Mouse (Mus musculus): Measurements from ENCODE around the gene Smg6. TPM values are rescaled to one million over a fixed set of nuclear protein-coding genes. Genes with fewer than 3 reads are reported as not detected.

Smg6 gene
- polyA plus RNA-seq, 1 experiment from 2014 or later = 17.8 TPM

GRCm38 (mm10) chr11:75118141-75118540, 192.5 kb downstream of the Smg6 start:
- H3K9me3 ChIP-seq (replicated peaks) = no peaks in the 10 kb centered on the region
- DNase-seq (ENCODE audit: low spot score) = no peak
- H3K36me3 ChIP-seq = peaks cover 3% of the 10 kb centered on the region; the same call in 1 of the 2 replicates
- H3K4me1 ChIP-seq = peaks cover 3% of the 10 kb centered on the region; the same call in 1 of the 2 replicates
- whole genome bisulfite sequencing = 97% methylated on average over 2 of the region's 2 CpGs
- H3K27me3 ChIP-seq (ENCODE audit: low read depth, poor library complexity, severe bottlenecking) = no peaks in the 10 kb centered on the region
- no peak overlapping the region for H3K27ac ChIP-seq (replicated peaks)
- no peak overlapping the region for H3K4me3 ChIP-seq

GRCm38 (mm10) chr11:75119298-75119697, 193.7 kb downstream of the Smg6 start:
- Histone ChIP-seq H3K27me3 (ENCODE audit: low read depth, poor library complexity, severe bottlenecking) (no peaks in the 10 kb centered on the region), H3K9me3 (replicated peaks) (no peaks in the 10 kb centered on the region), H3K4me1 (peaks cover 3% of the 10 kb centered on the region; the same call in 1 of the 2 replicates), H3K36me3 (peaks cover 3% of the 10 kb centered on the region; the same call in 1 of the 2 replicates), H3K4me3 (no peak overlapping the region), H3K27ac (replicated peaks) (no peak overlapping the region)
- WGBS = 87% methylated on average over 2 of the region's 2 CpGs
- DNase-seq (ENCODE audit: low spot score) = no peak

GRCm38 (mm10) chr11:75119841-75120240, 194.2 kb downstream of the Smg6 start:
- WGBS = 82% methylated on average over 3 of the region's 3 CpGs
- Histone ChIP-seq H3K36me3 (peaks cover 3% of the 10 kb centered on the region; the same call in 1 of the 2 replicates), H3K9me3 (replicated peaks) (no peaks in the 10 kb centered on the region), H3K4me1 (peaks cover 3% of the 10 kb centered on the region; the same call in 1 of the 2 replicates), H3K27ac (replicated peaks) (no peak overlapping the region), H3K4me3 (no peak overlapping the region), H3K27me3 (ENCODE audit: low read depth, poor library complexity, severe bottlenecking) (no peaks in the 10 kb centered on the region)
- DNase-seq (ENCODE audit: low spot score) = no peak

GRCm38 (mm10) chr11:75121348-75121747, 195.7 kb downstream of the Smg6 start:
- Histone ChIP-seq H3K4me3 (no peak overlapping the region), H3K27ac (replicated peaks) (no peak overlapping the region), H3K27me3 (ENCODE audit: low read depth, poor library complexity, severe bottlenecking) (no peaks in the 10 kb centered on the region), H3K4me1 (peaks cover 3% of the 10 kb centered on the region; the same call in 1 of the 2 replicates), H3K9me3 (replicated peaks) (no peaks in the 10 kb centered on the region), H3K36me3 (peaks cover 3% of the 10 kb centered on the region; the same call in 1 of the 2 replicates)
- WGBS = 91% methylated on average over 1 of the region's 1 CpGs
- no peak for DNase-seq (ENCODE audit: low spot score)

- no peak for DNase-seq (ENCODE audit: low spot score)
Measured at GRCm38 (mm10) chr11:75124406-75124805, 198.8 kb downstream of the Smg6 start.

GRCm38 (mm10) chr11:75126384-75126783, 200.8 kb downstream of the Smg6 start:
- H3K27me3 ChIP-seq (ENCODE audit: low read depth, poor library complexity, severe bottlenecking) = no peaks in the 10 kb centered on the region
- no peak overlapping the region for H3K27ac ChIP-seq (replicated peaks)
- H3K4me3 ChIP-seq = no peak overlapping the region
- 93% methylated on average over 3 of the region's 3 CpGs for WGBS
- no peaks in the 10 kb centered on the region for H3K9me3 ChIP-seq (replicated peaks)
- DNase-seq (ENCODE audit: low spot score) = no peak
- no peaks in the 10 kb centered on the region for H3K4me1 ChIP-seq
- H3K36me3 ChIP-seq = no peaks in the 10 kb centered on the region

More at GRCm38 (mm10) chr11:75124406-75124805, 198.8 kb downstream of the Smg6 start:
- Histone ChIP-seq H3K27ac (replicated peaks) (no peak overlapping the region), H3K27me3 (ENCODE audit: low read depth, poor library complexity, severe bottlenecking) (no peaks in the 10 kb centered on the region), H3K36me3 (peaks cover 3% of the 10 kb centered on the region; the same call in 1 of the 2 replicates), H3K9me3 (replicated peaks) (no peaks in the 10 kb centered on the region), H3K4me3 (no peak overlapping the region), H3K4me1 (no peaks in the 10 kb centered on the region)
- WGBS = 99% methylated on average over 2 of the region's 2 CpGs

GRCm38 (mm10) chr11:75129481-75129880, 203.9 kb downstream of the Smg6 start:
- 0 out of 2 replicates have a peak, but pooled peaks cover 3% of the 10 kb centered on the region for H3K4me1 ChIP-seq
- H3K4me3 ChIP-seq = no peak overlapping the region
- no peak overlapping the region for H3K27ac ChIP-seq (replicated peaks)
- DNase-seq (ENCODE audit: low spot score) = no peak
- H3K27me3 ChIP-seq (ENCODE audit: low read depth, poor library complexity, severe bottlenecking) = no peaks in the 10 kb centered on the region
- H3K36me3 ChIP-seq = no peaks in the 10 kb centered on the region
- 95% methylated on average over 6 of the region's 6 CpGs for WGBS
- no peaks in the 10 kb centered on the region for H3K9me3 ChIP-seq (replicated peaks)

- no peak overlapping the region for H3K27ac ChIP-seq (replicated peaks)
- no peak for DNase-seq (ENCODE audit: low spot score)
- no peaks in the 10 kb centered on the region for H3K9me3 ChIP-seq (replicated peaks)
- 91% methylated on average over 4 of the region's 4 CpGs for WGBS
- no peaks in the 10 kb centered on the region for H3K36me3 ChIP-seq
- H3K4me3 ChIP-seq = no peak overlapping the region
- H3K4me1 ChIP-seq = 0 out of 2 replicates have a peak, but pooled peaks cover 3% of the 10 kb centered on the region
- no peaks in the 10 kb centered on the region for H3K27me3 ChIP-seq (ENCODE audit: low read depth, poor library complexity, severe bottlenecking)
Measured at GRCm38 (mm10) chr11:75131300-75131699, 205.7 kb downstream of the Smg6 start.

GRCm38 (mm10) chr11:75132278-75132677, 206.7 kb downstream of the Smg6 start:
- no peak overlapping the region for H3K27ac ChIP-seq (replicated peaks)
- 91% methylated on average over 5 of the region's 5 CpGs for WGBS
- H3K4me3 ChIP-seq = no peak overlapping the region
- H3K36me3 ChIP-seq = no peaks in the 10 kb centered on the region
- H3K9me3 ChIP-seq (replicated peaks) = no peaks in the 10 kb centered on the region
- no peak for DNase-seq (ENCODE audit: low spot score)
- no peaks in the 10 kb centered on the region for H3K27me3 ChIP-seq (ENCODE audit: low read depth, poor library complexity, severe bottlenecking)
- 0 out of 2 replicates have a peak, but pooled peaks cover 3% of the 10 kb centered on the region for H3K4me1 ChIP-seq

GRCm38 (mm10) chr11:75133391-75133790, 207.8 kb downstream of the Smg6 start:
- DNase-seq (ENCODE audit: low spot score) = no peak
- H3K36me3 ChIP-seq = peaks cover 3% of the 10 kb centered on the region; the same call in 1 of the 2 replicates
- H3K4me1 ChIP-seq = 0 out of 2 replicates have a peak, but pooled peaks cover 3% of the 10 kb centered on the region
- no peaks in the 10 kb centered on the region for H3K27me3 ChIP-seq (ENCODE audit: low read depth, poor library complexity, severe bottlenecking)
- 94% methylated on average over 5 of the region's 5 CpGs for WGBS
- H3K4me3 ChIP-seq = no peak overlapping the region
- H3K27ac ChIP-seq (replicated peaks) = no peak overlapping the region
- no peaks in the 10 kb centered on the region for H3K9me3 ChIP-seq (replicated peaks)

GRCm38 (mm10) chr11:75133951-75134350, 208.3 kb downstream of the Smg6 start:
- H3K4me1 ChIP-seq = peaks cover 4% of the 10 kb centered on the region

GRCm38 (mm10) chr11:75134485-75135068, 209.0 kb downstream of the Smg6 start:
- DNase-seq (ENCODE audit: low spot score) = no peak
- Histone ChIP-seq H3K27ac (replicated peaks) (no peak overlapping the region), H3K4me3 (no peak overlapping the region), H3K4me1 (peaks cover 10% of the 10 kb centered on the region), H3K9me3 (replicated peaks) (no peaks in the 10 kb centered on the region), H3K36me3 (peaks cover 9% of the 10 kb centered on the region; the same call in 1 of the 2 replicates), H3K27me3 (ENCODE audit: low read depth, poor library complexity, severe bottlenecking) (no peaks in the 10 kb centered on the region)
- 87% methylated on average over 5 of the region's 5 CpGs for WGBS

More at GRCm38 (mm10) chr11:75133951-75134350, 208.3 kb downstream of the Smg6 start:
- DNase-seq (ENCODE audit: low spot score) = no peak
- H3K27me3 ChIP-seq (ENCODE audit: low read depth, poor library complexity, severe bottlenecking) = no peaks in the 10 kb centered on the region
- H3K4me3 ChIP-seq = no peak overlapping the region
- peaks cover 5% of the 10 kb centered on the region; the same call in 1 of the 2 replicates for H3K36me3 ChIP-seq
- H3K9me3 ChIP-seq (replicated peaks) = no peaks in the 10 kb centered on the region
- H3K27ac ChIP-seq (replicated peaks) = no peak overlapping the region
- 36% methylated on average over 2 of the region's 2 CpGs for WGBS

GRCm38 (mm10) chr11:75135358-75135757, 209.7 kb downstream of the Smg6 start:
- H3K27ac ChIP-seq (replicated peaks) = no peak overlapping the region
- WGBS = 93% methylated on average over 4 of the region's 4 CpGs
- no peak overlapping the region for H3K4me3 ChIP-seq
- DNase-seq (ENCODE audit: low spot score) = no peak
- peaks cover 15% of the 10 kb centered on the region for H3K4me1 ChIP-seq
- H3K9me3 ChIP-seq (replicated peaks) = no peaks in the 10 kb centered on the region
- H3K27me3 ChIP-seq (ENCODE audit: low read depth, poor library complexity, severe bottlenecking) = no peaks in the 10 kb centered on the region
- H3K36me3 ChIP-seq = peaks cover 15% of the 10 kb centered on the region

Data from midbrain, embryonic 10.5 days (tissue).